In genomic region chr16:25325631-25326238, GRCm38 (mm10) we compare ENCODE assay signal across 34 mouse cellular contexts. TPM values are rescaled to one million over a fixed set of nuclear protein-coding genes. Genes with fewer than 3 reads are reported as not detected.
DNase-seq lines count a peak whose midpoint lies in the region; ATAC-seq lines count a peak whose summit lies in the region.
"Had no signal": no experiment of that assay in that cellular context is flagged by ENCODE, and none has a peak within 500 bp of the region (broad histone marks: within the 10 kb centered on the region; RNA-seq: fewer than 3 reads in every experiment).

No protein-coding gene starts in this region.

- 83% methylated on average over 2 of the region's 2 CpGs for WGBS in embryonic facial prominence, embryonic 10.5 days

- H3K4me3 ChIP-seq in embryonic facial prominence, embryonic 10.5 days: no peak overlapping the region
- H3K4me3 ChIP-seq: embryonic facial prominence, embryonic 13.5 days; erythroblast, embryonic 14.5 days; forebrain, embryonic 10.5 days; forebrain, embryonic 13.5 days; gastrocnemius, adult 2 months; heart, embryonic 10.5 days; heart, embryonic 13.5 days had no signal

- H3K36me3 ChIP-seq in embryonic facial prominence, embryonic 10.5 days (replicated peaks): no peaks in the 10 kb centered on the region
- H3K36me3 ChIP-seq: embryonic facial prominence, embryonic 13.5 days; forebrain, embryonic 10.5 days; G1E; heart, embryonic 10.5 days; heart, embryonic 13.5 days had no signal

- no peaks in the 10 kb centered on the region for H3K4me1 ChIP-seq in embryonic facial prominence, embryonic 10.5 days
- H3K4me1 ChIP-seq: embryonic facial prominence, embryonic 13.5 days; forebrain, embryonic 10.5 days; forebrain, embryonic 13.5 days; heart, embryonic 10.5 days; heart, embryonic 13.5 days had no signal

- no peak overlapping the region for H3K27ac ChIP-seq in embryonic facial prominence, embryonic 10.5 days (replicated peaks)
- H3K27ac ChIP-seq: embryonic facial prominence, embryonic 13.5 days; forebrain, embryonic 10.5 days; forebrain, embryonic 13.5 days; gastrocnemius, adult 2 months; heart, embryonic 10.5 days; heart, embryonic 13.5 days; hindbrain, embryonic 14.5 days; hindbrain, postnatal 0 days had no signal

- no peaks in the 10 kb centered on the region for H3K9me3 ChIP-seq in embryonic facial prominence, embryonic 10.5 days
- H3K9me3 ChIP-seq: embryonic facial prominence, embryonic 13.5 days; forebrain, embryonic 10.5 days; forebrain, embryonic 13.5 days; heart, embryonic 10.5 days; heart, embryonic 13.5 days had no signal

- H3K27me3 ChIP-seq in embryonic facial prominence, embryonic 10.5 days (replicated peaks; ENCODE audit: low read depth, poor library complexity, severe bottlenecking): 0 out of 2 replicates have a peak, but pooled peaks cover 5% of the 10 kb centered on the region
- H3K27me3 ChIP-seq: CH12.LX; embryonic facial prominence, embryonic 13.5 days; forebrain, embryonic 13.5 days; heart, embryonic 13.5 days had no signal

- ATAC-seq in granulocyte monocyte progenitor cell, adult 5-6 weeks (replicated peaks; ENCODE audit: poor library complexity, severe bottlenecking): peak; percentile 53
- ATAC-seq: forebrain, embryonic 13.5 days; forebrain, embryonic 16.5 days; hindbrain, postnatal 0 days; inflammation-experienced regulatory T-cells, adult 6 months; intestine, embryonic 16.5 days; Patski had no signal

- peak; percentile 30 for DNase-seq in adrenal gland, adult 2 months
- no peak for DNase-seq in adrenal gland, postnatal 25 days
- peak; percentile 47 to 55 for DNase-seq in cerebellum, postnatal 10 days
- DNase-seq in cerebellum, adult 18-20 months: no peak
- DNase-seq in embryonic facial prominence, embryonic 10.5 days (ENCODE audit: low spot score): no peak
- DNase-seq: B cell, adult 2 months; cerebellum, adult 2 months; cerebellum, adult 9-11 months; gastrocnemius, adult 2 months; gastrocnemius, postnatal 14 days; heart, adult 18-20 months; heart, postnatal 14 days; heart, postnatal 4 days; kidney, adult 18-20 months; kidney, adult 9 months had no signal

RNA-seq across cellular contexts. Expression of gene Tprg, which starts 39.1 kb away (rescaled TPM):
- not detected for total RNA-seq in adrenal gland, adult 2 months (2021)
- not detected in 2 replicates for polyA plus RNA-seq in adrenal gland, adult 2 months (2012; rRNA removed)
- not detected in 2 replicates for total RNA-seq in adrenal gland, postnatal 25 days (2021)
- total RNA-seq in granulocyte monocyte progenitor cell, adult 5-6 weeks (2014; fragmentation: Nextera tagmentation): not detected in 2 replicates
- total RNA-seq in granulocyte monocyte progenitor cell, adult 5-6 weeks (2017): not detected in 2 replicates
- 0.14 TPM in 1 of 2 replicates, not detected in the other for polyA plus RNA-seq in embryonic facial prominence, embryonic 10.5 days (2016; fragmentation: Nextera tagmentation; extraction: Ambion mirVana)
- total RNA-seq: adrenal gland, adult 18-20 months; CH12.LX; common myeloid progenitor, adult 5-6 weeks; gastrocnemius, adult 2 months; gastrocnemius, postnatal 14 days; gastrocnemius, postnatal 4 days; heart, adult 18-20 months; heart, postnatal 14 days; heart, postnatal 4 days had no signal
- polyA plus RNA-seq: erythroblast, embryonic 14.5 days; forebrain, embryonic 10.5 days; forebrain, embryonic 13.5 days; G1E; heart, embryonic 10.5 days; heart, embryonic 13.5 days; hindbrain, embryonic 11.5 days; hindbrain, embryonic 14.5 days had no signal

Comparison
In these comparisons a context has a peak if more than half of its experiments do, and no peak if none do; other contexts are left out.
1. DNase-seq: peak in adrenal gland, adult 2 months (single experiment) and cerebellum, postnatal 10 days (2 of 2); none in adrenal gland, postnatal 25 days (single experiment), cerebellum, adult 18-20 months (0 of 2) and embryonic facial prominence, embryonic 10.5 days (single experiment).